Mouse (Mus musculus): ENCODE results near the gene Gm26938. TPM values are rescaled to one million over a fixed set of nuclear protein-coding genes. Genes with fewer than 3 reads are reported as not detected.

Gm26938 gene
- total RNA-seq, 2 experiments from 2014 or later: not detected

- DNase-seq (ENCODE audit: low spot score in 2 of 2): no peak
These were observed 30.1 kb downstream of the Gm26938 start for GRCm38 (mm10) chr5:139796001-139796620.

DNA sequence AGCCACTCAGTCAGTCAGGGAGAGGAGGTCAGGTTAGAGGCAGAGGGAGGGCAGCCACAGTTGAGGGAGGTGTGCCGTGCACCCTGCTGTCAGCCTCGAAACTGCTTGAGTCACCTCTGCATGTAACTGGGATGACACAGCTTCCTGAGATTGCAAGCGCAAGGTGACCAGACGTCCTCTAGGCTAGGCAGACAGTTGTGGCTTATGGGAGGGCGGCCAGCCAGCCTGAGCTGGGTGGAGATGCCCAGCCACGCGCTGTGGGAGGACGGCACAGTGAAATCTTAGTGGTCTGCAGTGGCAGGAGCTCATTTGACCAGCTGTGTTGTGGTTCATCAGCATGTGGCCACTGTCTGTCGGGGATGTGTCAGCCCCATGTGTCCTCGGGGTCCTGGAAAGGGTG is 31.3 kb downstream of the Gm26938 start:
- DNase-seq (ENCODE audit: low spot score in 2 of 2): no peak

GRCm38 (mm10) chr5:139794137-139794536 is 32.1 kb downstream of the Gm26938 start:
- DNase-seq (ENCODE audit: low spot score in 2 of 2): no peak

DNA sequence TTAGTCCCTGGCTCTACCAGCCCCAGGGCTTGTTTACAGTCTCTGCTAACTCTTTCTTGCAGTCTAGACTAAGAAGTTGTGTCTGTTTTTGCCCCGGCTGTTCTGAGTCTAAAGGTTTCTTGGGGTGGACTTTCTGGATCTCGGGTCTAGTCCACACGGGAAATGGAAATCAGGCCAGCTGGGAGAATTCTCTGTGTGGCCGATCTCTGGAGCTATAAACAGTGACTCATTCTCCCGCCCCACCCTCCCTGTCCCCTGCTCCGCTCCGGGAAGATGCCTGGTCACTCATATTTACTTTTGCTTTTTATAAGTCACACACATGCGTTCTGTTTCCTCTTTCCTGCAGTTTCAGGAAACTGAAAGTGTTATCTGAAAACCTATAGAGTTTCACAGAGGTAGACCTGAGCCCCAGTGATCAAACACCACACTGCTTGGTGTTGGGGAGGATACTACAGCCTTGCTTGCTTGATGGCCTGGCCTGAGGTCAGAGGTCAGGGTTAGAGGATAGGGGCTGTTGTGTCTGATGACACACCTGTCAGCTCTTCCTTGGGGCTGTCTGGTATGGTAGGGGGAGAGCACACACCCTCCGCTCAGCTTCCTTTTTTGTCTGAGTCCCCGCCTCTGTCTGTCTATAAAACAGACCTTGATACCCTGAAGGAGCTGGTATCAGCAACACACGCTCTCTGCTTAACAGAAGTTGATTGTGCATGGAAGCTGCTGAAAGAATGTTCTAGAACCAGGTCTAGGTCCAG is 32.7 kb downstream of the Gm26938 start:
- no peak for DNase-seq (ENCODE audit: low spot score in 2 of 2)

DNA sequence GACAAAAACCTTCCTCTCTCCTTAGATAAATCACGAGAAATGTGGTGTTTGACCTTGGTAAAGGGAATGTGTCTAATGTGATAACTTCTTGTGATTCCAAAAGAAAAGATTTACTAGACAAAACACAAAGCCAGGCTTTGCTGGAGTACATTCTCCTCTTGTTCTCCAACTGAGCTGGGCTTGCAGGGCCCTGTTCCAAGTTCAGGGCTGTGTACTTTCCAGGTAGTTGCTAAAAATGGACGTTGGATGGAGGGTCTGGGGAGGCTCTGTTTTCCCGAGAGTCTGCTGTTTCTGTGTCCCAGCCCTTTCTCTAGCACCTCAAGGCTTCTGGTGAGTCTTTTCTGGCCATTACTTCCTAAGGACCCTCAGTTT is 33.3 kb downstream of the Gm26938 start:
- no peak for DNase-seq (ENCODE audit: low spot score in 2 of 2)

- no peak for DNase-seq (ENCODE audit: low spot score in 2 of 2)
These were observed 33.9 kb downstream of the Gm26938 start for GRCm38 (mm10) chr5:139792159-139792775.

- peak; percentile 92 to 95 for DNase-seq (ENCODE audit: low spot score in 2 of 2)
These were observed 34.7 kb downstream of the Gm26938 start, which contains the start of gene Mafk for GRCm38 (mm10) chr5:139791227-139792158. Gene Mafk, plus strand, starts transcription at chr5:139791513.

GRCm38 (mm10) chr5:139789466-139789865 is 36.7 kb downstream of the Gm26938 start:
- no peak for DNase-seq (ENCODE audit: low spot score in 2 of 2)

- DNase-seq (ENCODE audit: low spot score in 2 of 2): no peak
These were observed 44.8 kb downstream of the Gm26938 start for GRCm38 (mm10) chr5:139781406-139781805.

DNA sequence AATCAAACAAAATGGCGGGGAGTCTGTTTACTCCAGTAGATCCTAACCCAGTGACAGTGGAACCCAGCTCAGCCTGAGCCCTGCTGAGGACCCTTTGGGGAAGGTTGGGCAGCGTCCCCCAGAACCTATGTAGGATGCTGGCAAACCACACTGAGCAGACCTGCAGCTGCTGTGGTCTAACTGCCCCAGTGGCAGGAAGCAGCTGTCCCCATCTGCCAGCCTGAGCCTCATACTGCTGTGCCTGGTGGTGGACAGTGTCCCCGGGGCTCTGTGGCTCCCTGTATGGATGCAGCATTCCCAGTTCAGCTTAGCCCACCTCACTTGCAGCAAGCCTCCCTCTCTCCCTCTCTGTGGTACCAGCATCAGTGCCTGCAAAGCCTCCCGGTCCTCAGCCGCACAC is 49.2 kb downstream of the Gm26938 start:
- no peak for DNase-seq (ENCODE audit: low spot score in 2 of 2)

- DNase-seq (ENCODE audit: low spot score in 2 of 2): peak; percentile 93 to 97
These were observed 50.8 kb downstream of the Gm26938 start, which contains the start of gene Ints1 for GRCm38 (mm10) chr5:139775216-139775926. Gene Ints1, minus strand, starts transcription at chr5:139775674.

GRCm38 (mm10) chr5:139768216-139768615 is 58.0 kb downstream of the Gm26938 start:
- DNase-seq (ENCODE audit: low spot score in 2 of 2): no peak

DNA sequence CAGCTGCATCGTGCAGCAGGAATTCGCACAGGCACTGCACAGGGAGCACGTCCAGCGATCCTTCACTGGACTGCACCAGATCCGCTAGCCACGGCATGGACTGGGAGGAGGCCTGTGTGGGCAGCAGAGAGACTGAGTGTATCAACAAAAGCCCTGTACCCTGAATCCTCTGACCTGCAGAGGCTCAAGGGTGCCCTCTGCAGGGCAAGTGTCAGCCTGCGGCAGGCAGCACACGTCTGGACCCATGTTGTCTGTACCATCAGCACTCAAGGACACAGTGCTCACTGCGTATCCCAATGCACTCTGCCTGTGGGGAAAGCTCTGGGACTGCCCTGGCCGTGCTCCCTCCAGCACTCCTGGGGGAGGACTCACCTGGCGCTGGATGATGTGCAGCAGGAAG is 61.9 kb downstream of the Gm26938 start:
- no peak for DNase-seq (ENCODE audit: low spot score in 2 of 2)

DNA sequence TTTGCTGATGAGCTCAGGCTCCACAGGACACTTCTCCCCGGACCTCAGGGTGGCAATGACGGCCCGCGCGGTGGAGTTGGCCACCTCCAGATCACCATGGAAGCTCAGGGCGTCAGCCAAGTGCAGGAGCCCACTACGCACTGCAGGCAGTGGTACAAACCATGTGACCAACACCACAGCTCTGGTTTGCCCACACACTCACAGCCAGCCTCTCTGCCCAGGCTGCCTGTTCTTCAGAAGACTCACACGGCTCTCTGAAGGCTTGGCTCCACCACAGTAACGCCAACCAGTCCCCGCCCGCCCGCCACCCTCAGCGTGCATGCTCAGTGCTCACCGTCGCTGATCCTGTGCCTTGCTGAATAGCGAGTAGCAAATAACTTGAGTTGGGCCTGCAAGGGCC is 68.1 kb downstream of the Gm26938 start:
- no peak for DNase-seq (ENCODE audit: low spot score in 2 of 2)

Small RNA genes lying within 50 kb of the gene (microRNA-seq; reads per million reads assigned to microRNA genes)
- 1.6 to 1.7 reads per million in 2 experiments for gene Mir7037

Other genes starting within 250 kb of the Gm26938 start
- gene Micall2, start 90.1 kb downstream of the Gm26938 start, total RNA-seq (2021): 1 to 10 TPM; 2.5 to 2.6 TPM
- gene Ints1, start 50.7 kb downstream of the Gm26938 start, total RNA-seq (2021): 10 to 100 TPM; 83.6 to 97.2 TPM
- 10 to 100 TPM in 1 of 2 experiments, 1 to 10 TPM in 1; 9.4 to 10.4 TPM for gene Mafk, start 34.9 kb downstream of the Gm26938 start, total RNA-seq (2021)
- under 1 TPM; 0.48 to 0.57 TPM for gene Tmem184a, start 6.5 kb downstream of the Gm26938 start, total RNA-seq (2021)
- gene Psmg3, start 478 bp upstream of the Gm26938 start, total RNA-seq (2021): 10 to 100 TPM; 17.5 to 18.8 TPM
- gene Elfn1, start 81.5 kb upstream of the Gm26938 start, total RNA-seq (2021): 10 to 100 TPM; 29.9 to 33.8 TPM